Mouse (Mus musculus): ENCODE measurements around the gene Tmem104.

The Tmem104 gene

DNA sequence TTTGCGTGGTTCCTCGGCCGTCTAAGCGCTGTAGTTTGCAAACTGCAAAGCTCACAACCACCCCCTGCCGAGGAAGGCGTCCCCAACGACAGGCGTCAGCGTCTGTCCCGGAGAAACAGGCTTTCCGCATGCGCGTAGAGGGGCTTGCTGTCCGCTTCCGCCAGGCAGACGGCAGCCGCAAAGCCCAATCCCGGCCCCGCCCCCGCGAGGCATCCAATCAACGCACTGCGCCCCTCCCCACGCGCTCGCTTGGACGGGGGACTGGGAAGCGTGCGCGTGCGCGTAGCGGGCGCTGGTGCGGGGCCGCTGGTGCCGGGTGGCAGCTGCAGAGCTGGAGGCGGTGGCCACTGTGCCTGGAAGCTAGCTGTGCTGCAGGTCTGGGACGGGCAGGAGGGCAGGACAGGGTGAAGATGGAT is at the start of gene Tmem104:
Tmem104 (plus strand) TSS at position 264 of the 416 bp plus-strand sequence.
- DNase-seq, result peak; percentile 100

GRCm38 (mm10) chr11:115138597-115139262 is 48.6 kb upstream of the Tmem104 start:
- DNase-seq, result no peak

DNA sequence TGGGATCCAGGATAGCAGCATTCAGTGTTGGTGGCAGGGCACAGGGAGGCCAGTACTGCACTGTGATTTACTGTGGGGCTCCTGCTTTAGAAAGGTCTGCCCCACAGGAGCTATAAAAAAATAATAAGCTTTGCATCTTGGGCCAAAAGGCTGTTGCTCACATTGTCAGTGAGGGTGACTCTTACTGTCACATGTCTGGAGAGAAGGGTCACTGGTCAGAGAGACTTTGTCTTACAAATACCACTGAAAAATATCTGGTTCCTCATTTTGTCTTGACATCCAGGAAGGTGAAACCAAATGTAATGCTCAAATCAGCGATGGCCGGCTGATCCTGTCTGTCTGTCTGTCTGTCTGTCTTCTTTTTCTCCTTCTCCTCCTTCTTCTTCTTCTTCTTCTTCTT is 45.3 kb upstream of the Tmem104 start:
- DNase-seq, result no peak

DNA sequence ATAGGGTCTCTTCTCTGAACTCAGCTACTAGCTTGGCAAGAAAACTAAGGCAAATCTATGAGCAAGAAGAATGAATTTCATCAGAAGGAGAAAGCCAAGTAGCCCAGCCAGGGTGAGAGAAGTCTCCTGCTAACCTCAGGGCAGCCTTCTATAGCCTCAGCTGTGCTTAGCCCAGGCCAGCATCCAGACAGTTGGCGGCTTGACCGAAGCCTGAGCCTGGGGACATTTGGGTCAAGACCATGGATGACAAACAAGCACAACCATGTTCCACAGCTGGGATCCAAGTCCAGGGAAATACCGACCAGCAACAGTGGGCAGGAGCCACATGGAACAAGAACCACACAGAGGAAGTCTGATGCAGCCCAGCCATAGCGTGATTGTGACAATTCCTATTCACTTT is 39.5 kb upstream of the Tmem104 start:
- no peak for DNase-seq

DNA sequence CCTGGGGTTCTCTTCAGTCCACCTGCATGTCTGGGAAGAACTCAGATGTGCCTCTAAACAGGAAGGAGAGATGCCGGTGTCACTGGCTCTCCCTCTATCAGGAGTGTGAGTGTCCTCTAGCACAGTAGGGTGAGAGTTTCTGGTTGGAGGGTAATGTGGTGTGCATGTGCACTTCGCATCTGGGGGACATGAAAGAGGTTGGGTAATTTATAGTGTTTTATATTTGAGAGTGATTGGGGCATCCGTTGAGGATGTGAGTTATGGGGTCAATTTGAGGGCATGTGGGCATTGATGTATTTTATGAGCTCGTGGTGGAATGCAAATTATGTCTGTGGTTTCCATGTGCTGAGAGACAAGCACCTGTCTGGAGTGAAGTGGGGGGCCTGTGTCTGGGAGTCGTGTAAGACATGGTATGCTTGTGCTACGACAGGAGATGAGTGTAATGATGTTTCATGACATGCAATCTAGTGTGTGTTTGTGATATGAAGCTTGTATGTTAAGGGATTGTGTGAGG is 36.5 kb upstream of the Tmem104 start:
- DNase-seq, result no peak

GRCm38 (mm10) chr11:115151755-115152429 is 35.4 kb upstream of the Tmem104 start:
- peak; percentile 39 for DNase-seq

GRCm38 (mm10) chr11:115153088-115153487 is 34.2 kb upstream of the Tmem104 start:
- DNase-seq, result no peak

- peak; percentile 92 for DNase-seq
These were observed 33.5 kb upstream of the Tmem104 start for GRCm38 (mm10) chr11:115153699-115154292.

GRCm38 (mm10) chr11:115155053-115155634 is 32.1 kb upstream of the Tmem104 start:
- peak; percentile 75 for DNase-seq

DNA sequence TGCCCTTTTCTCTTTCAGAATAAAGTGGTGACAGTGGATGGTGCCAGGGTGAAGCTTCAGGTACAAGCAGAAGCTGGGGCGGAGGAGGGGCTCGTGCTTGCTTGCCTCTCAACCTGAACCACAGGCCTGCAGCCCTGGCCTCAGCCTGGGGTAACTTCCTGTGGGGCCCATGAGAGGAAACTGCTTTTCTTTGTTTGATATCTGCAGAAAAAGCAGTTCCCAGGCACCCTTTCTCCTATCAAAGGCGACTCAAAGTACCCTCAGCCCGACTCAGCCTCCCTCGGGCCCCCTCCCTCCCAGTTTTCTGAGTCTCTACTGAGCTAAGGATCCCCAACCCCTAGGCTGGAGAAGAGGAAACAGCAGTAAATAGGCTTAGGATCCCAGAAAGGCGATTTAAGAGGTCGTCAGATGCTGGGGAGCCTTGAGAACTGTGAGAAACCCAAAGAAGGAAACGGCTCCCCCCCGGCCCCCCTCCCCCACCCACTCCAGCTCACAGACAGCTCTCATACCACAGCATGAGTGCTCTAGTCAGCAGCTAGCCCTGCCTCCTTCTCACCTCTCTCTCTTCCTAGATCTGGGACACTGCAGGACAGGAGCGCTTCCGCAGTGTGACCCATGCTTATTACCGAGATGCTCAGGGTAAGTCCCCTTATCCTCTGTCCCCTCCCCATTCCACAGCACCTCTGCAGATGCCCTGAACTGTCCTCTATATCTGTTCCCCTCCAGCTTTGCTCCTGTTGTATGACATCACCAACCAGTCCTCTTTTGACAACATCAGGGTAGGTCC is 29.2 kb upstream of the Tmem104 start:
- DNase-seq, result peak; percentile 88

DNA sequence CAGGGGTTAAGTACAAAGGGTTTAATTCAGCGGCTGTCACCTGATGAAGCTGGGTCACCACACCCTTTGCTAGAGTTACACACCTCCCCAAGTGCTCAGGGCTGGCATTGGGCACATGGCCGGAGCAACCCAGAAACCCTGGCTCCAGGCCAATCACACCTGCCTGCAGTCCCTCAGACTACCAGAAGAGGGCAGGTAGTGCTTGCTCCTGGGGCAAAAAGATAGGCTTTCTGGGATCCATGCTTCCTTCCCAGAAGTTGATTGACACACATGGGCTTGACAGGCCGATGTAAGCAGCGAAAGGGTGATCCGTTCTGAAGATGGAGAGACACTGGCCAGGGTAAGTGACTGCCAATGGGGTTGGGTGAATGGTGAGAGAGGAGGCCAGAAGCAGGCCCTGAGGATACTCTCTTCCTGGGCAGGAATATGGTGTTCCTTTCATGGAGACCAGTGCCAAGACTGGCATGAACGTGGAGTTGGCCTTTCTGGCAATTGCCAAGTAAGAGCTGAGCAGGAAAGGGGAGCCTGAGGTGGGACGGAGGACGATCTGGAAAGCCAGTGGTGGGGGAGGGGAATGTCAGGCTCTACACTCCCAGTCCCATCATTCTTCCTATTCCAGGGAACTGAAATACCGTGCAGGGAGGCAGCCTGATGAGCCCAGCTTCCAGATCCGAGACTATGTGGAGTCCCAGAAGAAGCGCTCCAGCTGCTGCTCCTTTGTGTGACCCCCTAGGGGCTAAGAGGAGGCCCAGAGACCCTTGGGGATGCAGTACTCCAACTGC is 27.1 kb upstream of the Tmem104 start:
- peak; percentile 78 for DNase-seq

DNA sequence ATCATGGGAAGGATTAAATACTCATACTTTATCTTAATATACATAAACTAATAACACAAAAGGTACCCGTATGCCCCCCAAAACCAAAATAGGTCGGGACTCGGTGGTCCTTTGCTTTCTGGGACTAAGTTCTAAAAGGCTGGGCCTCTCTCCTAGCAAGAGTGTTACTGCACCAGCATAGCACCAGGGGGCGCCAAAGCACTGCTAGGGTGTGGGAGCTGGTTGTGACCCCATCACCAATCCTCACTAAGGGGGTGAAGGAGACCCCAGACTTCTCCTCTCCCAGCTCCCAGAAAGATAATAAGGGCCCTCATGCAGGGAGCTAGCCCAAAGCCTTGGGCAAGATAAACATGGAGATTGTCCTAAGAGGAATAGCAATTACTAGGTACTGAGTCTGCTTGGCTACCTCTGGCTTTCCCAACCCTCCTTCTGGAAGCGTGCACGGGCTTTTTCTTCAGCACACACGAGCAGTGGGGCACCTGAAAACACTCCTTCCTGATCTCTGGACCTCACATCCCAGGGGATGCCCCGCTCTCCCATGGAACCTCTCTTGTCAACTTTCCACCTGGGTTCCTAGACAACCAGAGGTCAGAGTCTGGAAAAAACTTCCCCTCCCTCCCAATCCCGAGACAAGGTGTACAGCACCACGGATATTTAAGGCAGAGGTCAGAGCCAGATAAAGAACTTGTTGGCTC is 26.3 kb upstream of the Tmem104 start:
- DNase-seq, result peak; percentile 91

DNA sequence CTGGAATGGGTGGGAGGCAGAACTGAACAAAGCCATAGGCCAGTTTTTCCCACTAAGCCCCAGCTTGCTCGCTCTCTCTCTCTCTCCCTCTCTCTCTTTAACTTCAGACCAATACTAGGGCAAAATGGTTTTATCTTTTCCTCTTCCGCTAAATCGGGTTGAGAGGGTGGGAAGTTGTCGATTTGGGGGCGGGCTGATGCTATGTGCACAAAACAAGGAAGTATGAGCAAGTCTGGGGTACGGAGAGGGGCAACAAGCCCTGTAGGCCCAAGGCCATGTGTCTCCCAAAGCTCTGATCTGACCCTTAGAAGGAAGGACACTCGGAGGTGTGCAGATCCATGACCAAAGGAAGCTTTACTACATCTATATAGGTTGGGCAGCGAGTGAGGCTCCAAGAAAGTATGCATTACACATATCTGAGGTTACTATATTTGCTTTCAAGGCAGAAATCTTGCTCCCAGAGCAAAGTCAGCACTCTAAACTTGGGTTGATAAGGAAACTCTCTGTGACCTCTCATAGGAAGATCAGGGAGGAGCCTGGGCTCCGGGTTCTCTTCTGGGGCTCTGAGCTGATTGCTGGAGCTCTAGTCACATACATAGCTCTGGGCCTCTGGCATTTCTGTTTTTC is 25.6 kb upstream of the Tmem104 start:
- DNase-seq, result peak; percentile 69

DNA sequence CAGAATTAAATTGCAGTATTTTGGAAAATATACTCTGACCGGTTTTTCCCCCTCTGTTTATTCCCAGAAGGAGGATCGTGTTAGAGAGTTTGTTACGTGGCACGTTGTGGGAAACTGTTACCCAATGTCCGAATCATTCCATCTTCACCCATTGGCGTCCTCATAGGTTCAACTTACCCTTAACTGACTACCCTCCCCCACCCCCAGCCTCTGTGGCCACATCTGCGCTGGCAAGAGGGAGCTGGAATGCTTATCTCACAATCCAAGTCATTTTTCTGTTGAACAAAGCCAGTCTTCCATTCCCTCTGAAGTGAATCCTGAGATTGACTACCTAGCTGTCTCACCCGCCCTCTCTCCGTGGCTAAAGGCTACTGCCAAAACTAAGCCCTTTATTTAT is 25.1 kb upstream of the Tmem104 start:
- no peak for DNase-seq

GRCm38 (mm10) chr11:115162832-115163480 is 24.3 kb upstream of the Tmem104 start, which contains the start of gene Slc9a3r1:
Gene Slc9a3r1, plus strand, starts transcription at chr11:115163341.
- DNase-seq, result peak; percentile 100

DNA sequence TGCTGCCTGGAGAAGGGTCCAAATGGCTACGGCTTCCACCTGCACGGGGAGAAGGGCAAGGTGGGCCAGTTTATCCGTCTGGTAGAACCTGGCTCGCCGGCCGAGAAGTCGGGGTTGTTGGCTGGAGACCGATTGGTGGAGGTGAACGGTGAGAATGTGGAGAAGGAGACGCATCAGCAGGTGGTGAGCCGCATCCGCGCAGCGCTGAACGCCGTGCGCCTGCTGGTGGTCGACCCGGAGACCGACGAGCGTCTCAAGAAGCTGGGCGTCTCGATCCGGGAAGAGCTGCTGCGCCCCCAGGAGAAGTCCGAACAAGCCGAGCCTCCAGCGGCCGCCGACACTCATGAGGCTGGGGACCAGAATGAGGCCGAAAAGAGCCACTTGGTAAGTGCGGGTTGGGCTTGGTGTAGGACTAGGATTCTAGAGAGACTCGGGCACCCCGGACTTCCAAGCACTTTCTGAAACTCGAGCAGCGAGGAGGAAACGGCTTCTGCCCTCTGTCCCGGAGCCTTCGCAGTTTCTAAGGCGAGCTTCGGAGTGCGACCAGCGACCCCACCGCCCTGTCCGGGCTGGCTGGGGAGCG is 23.6 kb upstream of the Tmem104 start:
- peak; percentile 82 for DNase-seq

- no peak for DNase-seq
These were observed 22.8 kb upstream of the Tmem104 start for GRCm38 (mm10) chr11:115164341-115164975.

DNA sequence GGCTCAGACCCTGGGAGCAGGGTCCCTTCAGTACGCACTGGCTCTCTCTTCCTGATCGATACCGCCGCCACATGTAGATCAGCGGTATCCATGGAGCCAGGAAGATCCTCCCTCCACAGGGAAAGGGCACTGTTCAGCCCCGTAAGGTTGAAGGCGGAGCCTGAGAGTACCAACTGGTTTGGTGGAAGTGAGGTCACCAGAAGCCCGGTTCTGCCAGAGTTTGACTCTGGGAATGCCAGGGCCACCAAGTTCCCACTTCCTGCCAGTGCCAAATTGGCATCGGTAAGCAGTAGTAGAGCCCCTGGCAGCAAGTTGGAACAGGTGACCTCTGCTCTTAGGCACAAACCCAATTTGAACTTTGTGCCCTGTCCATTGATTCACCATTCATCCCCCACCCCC is 22.3 kb upstream of the Tmem104 start:
- peak; percentile 18 for DNase-seq

DNA sequence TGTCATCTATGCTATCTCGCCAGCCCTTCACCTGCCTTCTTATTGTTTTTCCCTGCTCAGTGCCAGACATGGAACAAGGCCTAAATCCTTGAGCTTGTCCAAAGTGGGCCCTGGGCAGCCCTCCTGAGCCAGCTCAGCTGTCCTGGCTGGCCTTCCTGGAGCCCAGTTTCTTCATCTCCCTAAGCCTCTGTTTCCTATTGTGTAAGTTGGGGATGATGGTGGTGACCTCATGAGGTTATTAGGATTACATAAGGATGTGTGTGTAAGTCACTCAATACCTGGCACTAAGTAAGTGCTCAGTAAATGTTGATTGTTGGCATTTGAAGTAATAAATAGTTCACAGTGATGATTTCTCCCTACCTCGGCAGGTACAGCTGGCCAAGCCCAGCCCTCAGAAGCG is 20.5 kb upstream of the Tmem104 start:
- DNase-seq, result no peak

Measured in thymus, postnatal 25 days (tissue).